Comparison of ENCODE assay signal across 8 mouse cellular contexts in the genomic region with DNA sequence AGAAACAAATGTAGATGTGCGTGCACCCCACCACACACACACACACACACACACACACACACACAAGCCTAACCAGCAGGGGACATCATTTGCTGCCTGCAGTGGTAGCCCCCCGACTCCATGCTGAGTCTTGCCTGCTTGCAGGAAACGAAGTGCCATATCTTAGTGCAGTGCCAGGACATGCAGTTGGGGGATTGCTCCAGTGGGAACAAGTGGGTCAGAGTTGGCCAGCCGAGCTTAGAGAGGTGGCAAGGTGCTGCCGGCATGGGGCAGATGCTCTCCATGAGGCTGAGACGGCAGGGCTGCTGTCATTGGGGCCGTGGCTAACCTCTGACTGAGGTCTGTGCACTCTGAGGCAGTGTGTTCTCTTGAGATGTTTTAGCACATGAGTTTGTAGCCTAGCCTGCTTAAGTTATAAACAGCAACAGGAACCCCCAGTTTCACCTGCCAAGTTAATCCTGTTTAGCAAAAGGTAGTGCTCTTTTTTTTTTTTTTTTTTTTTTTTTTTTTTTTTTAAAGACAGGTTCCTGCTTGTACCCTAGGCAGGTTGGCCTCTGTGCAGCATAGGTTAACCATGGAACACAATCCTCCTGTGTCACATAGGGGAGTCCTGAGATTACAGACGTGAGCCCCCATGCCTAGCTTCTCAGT. TPM values are rescaled to one million over a fixed set of nuclear protein-coding genes. Genes with fewer than 3 reads are reported as not detected.
DNase-seq lines count a peak whose midpoint lies in the region; ATAC-seq and TF ChIP-seq lines count a peak whose summit lies in the region.

No protein-coding gene starts in this region.

- DNase-seq in cerebellum, adult 2 months: peak; percentile 44 to 47
- DNase-seq in cerebellum, adult 9-10 months: no peak
- peak; percentile 7 for DNase-seq in limb, embryonic 14.5 days (ENCODE audit: low spot score)
- DNase-seq in frontal cortex, postnatal 36 days (ENCODE audit: low spot score in 2 of 2): no peak
- no peak for DNase-seq in left cerebral cortex, adult 18-20 months (ENCODE audit: low spot score in 2 of 2)

- no peak overlapping the region for H3K27ac ChIP-seq in cerebellum, adult 2 months (ENCODE audit: insufficient read depth, low read length)
- no peak overlapping the region for H3K27ac ChIP-seq in limb, embryonic 14.5 days (replicated peaks; ENCODE audit: low read depth, low read length)
- H3K27ac ChIP-seq in stomach, embryonic 16.5 days (ENCODE audit: low read length): peak overlapping the region; percentile 66

- TF ChIP-seq POLR2A in cerebellum, adult 2 months (IDR thresholded peaks at IDR 0.05; ENCODE audit: borderline replicate concordance, insufficient read depth, low read length): no peak
- TF ChIP-seq POLR2A in limb, embryonic 14.5 days (IDR thresholded peaks at IDR 0.05; ENCODE audit: borderline replicate concordance, extremely low read depth, insufficient read depth, insufficient read length): no peak

- ATAC-seq in megakaryocyte, adult 5-6 weeks (ENCODE audit: poor library complexity, severe bottlenecking): no peak
- no peak for ATAC-seq in limb, embryonic 14.5 days (ENCODE audit: low FRiP score, low read depth)
- ATAC-seq in stomach, embryonic 16.5 days (ENCODE audit: insufficient read depth, low FRiP score): no peak

- H3K4me1 ChIP-seq in cerebellum, adult 2 months (ENCODE audit: control insufficient read depth, insufficient read depth, low read length): peaks cover 40% of the 10 kb centered on the region
- peaks cover 73% of the 10 kb centered on the region for H3K4me1 ChIP-seq in megakaryocyte, embryonic 14.5 days
- peaks cover 27% of the 10 kb centered on the region for H3K4me1 ChIP-seq in limb, embryonic 14.5 days (ENCODE audit: control insufficient read depth, insufficient read depth, low read length)
- peaks cover 54% of the 10 kb centered on the region for H3K4me1 ChIP-seq in stomach, embryonic 16.5 days (ENCODE audit: control insufficient read depth, insufficient read depth, low read length)

- no peaks in the 10 kb centered on the region for H3K27me3 ChIP-seq in cerebellum, adult 2 months (ENCODE audit: control insufficient read depth, insufficient read depth, low read length)
- no peaks in the 10 kb centered on the region for H3K27me3 ChIP-seq in megakaryocyte, embryonic 14.5 days (replicated peaks)
- no peaks in the 10 kb centered on the region for H3K27me3 ChIP-seq in limb, embryonic 14.5 days (ENCODE audit: control insufficient read depth, insufficient read depth, low read length)
- H3K27me3 ChIP-seq in stomach, embryonic 16.5 days (ENCODE audit: control insufficient read depth, insufficient read depth, low read length): no peaks in the 10 kb centered on the region

- no peak overlapping the region for H3K9ac ChIP-seq in limb, embryonic 14.5 days (ENCODE audit: low read depth, low read length, severe bottlenecking)
- peak overlapping the region; percentile 41 for H3K9ac ChIP-seq in stomach, embryonic 16.5 days (ENCODE audit: low read length)

- H3K36me3 ChIP-seq in megakaryocyte, embryonic 14.5 days (replicated peaks; ENCODE audit: low read length): peaks cover 38% of the 10 kb centered on the region
- H3K36me3 ChIP-seq in limb, embryonic 14.5 days (ENCODE audit: control insufficient read depth, insufficient read depth, low read length): peaks cover 6% of the 10 kb centered on the region; the same call in 1 of the 2 replicates
- H3K36me3 ChIP-seq in stomach, embryonic 16.5 days (ENCODE audit: control insufficient read depth, insufficient read depth, low read length): no peaks in the 10 kb centered on the region

- H3K4me2 ChIP-seq in limb, embryonic 14.5 days (replicated peaks; ENCODE audit: low read depth, low read length, severe bottlenecking): peak overlapping the region; percentile 88
- H3K4me2 ChIP-seq in stomach, embryonic 16.5 days (ENCODE audit: low read depth, low read length): peak overlapping the region; percentile 92

- no peaks in the 10 kb centered on the region for H3K9me3 ChIP-seq in megakaryocyte, embryonic 14.5 days
- H3K9me3 ChIP-seq in limb, embryonic 14.5 days (ENCODE audit: control insufficient read depth, low read length): no peaks in the 10 kb centered on the region
- H3K9me3 ChIP-seq in stomach, embryonic 16.5 days (replicated peaks; ENCODE audit: control insufficient read depth, low read length): no peaks in the 10 kb centered on the region

- WGBS in cerebellum, adult 2 months: 18% methylated on average over 8 of the region's 8 CpGs
- WGBS in limb, embryonic 14.5 days: 74% methylated on average over 8 of the region's 8 CpGs
- 73% methylated on average over 8 of the region's 8 CpGs for WGBS in stomach, embryonic 16.5 days

- peak overlapping the region; percentile 90 for H3K4me3 ChIP-seq in cerebellum, adult 2 months (replicated peaks; ENCODE audit: insufficient read depth, low read depth, low read length)
- H3K4me3 ChIP-seq in megakaryocyte, embryonic 14.5 days (replicated peaks): peak overlapping the region; percentile 96
- 0 out of 2 replicates have a peak overlapping the region, but pooled peaks have one; percentile 81 for H3K4me3 ChIP-seq in limb, embryonic 14.5 days (replicated peaks; ENCODE audit: low read length)
- peak overlapping the region; percentile 96 for H3K4me3 ChIP-seq in stomach, embryonic 16.5 days (replicated peaks; ENCODE audit: low read length)

- no peak for TF ChIP-seq CTCF in cerebellum, adult 2 months (IDR thresholded peaks at IDR 0.05; ENCODE audit: borderline replicate concordance, insufficient read depth, low read depth, low read length)

RNA-seq across cellular contexts. Expression of gene Psap, which starts 2.0 kb away (rescaled TPM):
- polyA plus RNA-seq in cerebellum, adult 2 months (2012; rRNA removed): 2,061 and 2,091 TPM in 2 replicates
- 220 and 417 TPM in 2 replicates for polyA plus RNA-seq in megakaryocyte, embryonic 14.5 days (2012; ENCODE audit: insufficient read depth, low replicate concordance)
- total RNA-seq in megakaryocyte, adult 5-6 weeks (2015): 2,144 and 2,167 TPM in 2 replicates
- total RNA-seq in megakaryocyte, adult 5-6 weeks (2017): 2,372 and 2,545 TPM in 2 replicates
- 648 and 665 TPM in 2 replicates for polyA plus RNA-seq in limb, embryonic 14.5 days (2012; rRNA removed)
- 121 and 125 TPM in 2 replicates for polyA plus RNA-seq in limb, embryonic 14.5 days (2014; fragmentation: Nextera tagmentation; extraction: Ambion mirVana)
- 194 and 198 TPM in 2 replicates for polyA plus RNA-seq in stomach, embryonic 16.5 days (2015; fragmentation: Nextera tagmentation; extraction: Ambion mirVana)
- total RNA-seq in left cerebral cortex, adult 18-20 months (2021): 1,000 to 10,000 TPM; 1,592 to 1,629 TPM

Comparison
In these comparisons a context has a peak if more than half of its experiments do, and no peak if none do; other contexts are left out.
1. DNase-seq: peak in cerebellum, adult 2 months (2 of 2) and limb, embryonic 14.5 days (single experiment); none in cerebellum, adult 9-10 months (single experiment), frontal cortex, postnatal 36 days (0 of 2) and left cerebral cortex, adult 18-20 months (0 of 2).
2. Peak in every context shown above with its lines, with median percentiles within 50 percentile points of each other: H3K4me3 ChIP-seq.